Mouse (Mus musculus): Measurements from ENCODE around the gene Adamtsl1.

Gene Adamtsl1

GRCm38 (mm10) chr4:86068875-86069718, 555.1 kb downstream of the Adamtsl1 start:
- DNase-seq = no peak

GRCm38 (mm10) chr4:86074871-86075270, 560.9 kb downstream of the Adamtsl1 start:
- no peak for DNase-seq

GRCm38 (mm10) chr4:86077355-86077754, 563.4 kb downstream of the Adamtsl1 start:
- no peak for DNase-seq

GRCm38 (mm10) chr4:86077854-86078253, 563.9 kb downstream of the Adamtsl1 start:
- DNase-seq = no peak

GRCm38 (mm10) chr4:86087508-86087907, 573.5 kb downstream of the Adamtsl1 start:
- DNase-seq = no peak

GRCm38 (mm10) chr4:86103207-86103606, 589.2 kb downstream of the Adamtsl1 start:
- DNase-seq = no peak

- DNase-seq = no peak
Measured at GRCm38 (mm10) chr4:86108325-86108724, 594.4 kb downstream of the Adamtsl1 start.

- no peak for DNase-seq
Measured at GRCm38 (mm10) chr4:86119067-86119466, 605.1 kb downstream of the Adamtsl1 start.

- DNase-seq = no peak
Measured at GRCm38 (mm10) chr4:86122431-86122830, 608.5 kb downstream of the Adamtsl1 start.

- no peak for DNase-seq
Measured at GRCm38 (mm10) chr4:86124374-86124773, 610.4 kb downstream of the Adamtsl1 start.

GRCm38 (mm10) chr4:86126636-86127035, 612.7 kb downstream of the Adamtsl1 start:
- no peak for DNase-seq

GRCm38 (mm10) chr4:86158551-86158950, 644.6 kb downstream of the Adamtsl1 start:
- DNase-seq = no peak

- DNase-seq = no peak
Measured at GRCm38 (mm10) chr4:86159362-86159761, 645.4 kb downstream of the Adamtsl1 start.

GRCm38 (mm10) chr4:86170763-86171162, 656.8 kb downstream of the Adamtsl1 start:
- DNase-seq = no peak

GRCm38 (mm10) chr4:86171461-86171860, 657.5 kb downstream of the Adamtsl1 start:
- no peak for DNase-seq

GRCm38 (mm10) chr4:86177471-86177870, 663.5 kb downstream of the Adamtsl1 start:
- DNase-seq = no peak

GRCm38 (mm10) chr4:86178116-86178515, 664.1 kb downstream of the Adamtsl1 start:
- DNase-seq = no peak

GRCm38 (mm10) chr4:86183701-86184173, 669.8 kb downstream of the Adamtsl1 start:
- DNase-seq = no peak

GRCm38 (mm10) chr4:86189853-86190252, 675.9 kb downstream of the Adamtsl1 start:
- no peak for DNase-seq

GRCm38 (mm10) chr4:86191195-86191594, 677.2 kb downstream of the Adamtsl1 start:
- no peak for DNase-seq

GRCm38 (mm10) chr4:86201766-86202165, 687.8 kb downstream of the Adamtsl1 start:
- DNase-seq = no peak

- DNase-seq = no peak
Measured at GRCm38 (mm10) chr4:86203288-86203687, 689.3 kb downstream of the Adamtsl1 start.

- no peak for DNase-seq
Measured at GRCm38 (mm10) chr4:86224875-86225274, 710.9 kb downstream of the Adamtsl1 start.

- DNase-seq = no peak
Measured at GRCm38 (mm10) chr4:86227096-86227495, 713.1 kb downstream of the Adamtsl1 start.

GRCm38 (mm10) chr4:86233197-86233596, 719.2 kb downstream of the Adamtsl1 start:
- DNase-seq = no peak
